Mouse (Mus musculus): ENCODE data around the gene 2310034G01Rik.

2310034G01Rik gene

GRCm38 (mm10) chr19:46374477-46375088 lies 24.5 kb upstream of the 2310034G01Rik start:
- no peak for TF ChIP-seq GATA4 (IDR thresholded peaks at IDR 0.05; ENCODE audit: insufficient replicate concordance, low read length)

DNA sequence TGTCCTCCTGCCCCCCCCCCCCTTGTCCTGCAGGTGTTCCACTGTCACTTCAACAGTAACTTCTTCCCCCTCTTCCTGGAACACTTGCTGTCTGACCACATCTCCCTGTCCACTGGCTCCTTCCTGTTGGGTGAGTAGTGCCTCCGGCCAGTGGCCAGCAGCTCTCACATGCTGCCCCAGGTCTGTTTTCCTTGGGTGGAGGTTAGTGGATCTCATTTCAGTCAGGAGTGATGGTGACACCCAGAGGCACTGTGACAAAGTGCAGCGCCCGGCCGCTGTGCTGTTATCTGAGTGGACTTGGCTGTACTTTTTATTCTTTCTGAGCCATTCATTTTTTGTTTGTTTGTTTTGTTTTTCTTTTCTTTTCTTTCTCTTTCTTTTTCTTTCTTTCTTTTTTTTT lies 19.1 kb upstream of the 2310034G01Rik start:
- no peak for TF ChIP-seq GATA4 (IDR thresholded peaks at IDR 0.05; ENCODE audit: insufficient replicate concordance, low read length)

- TF ChIP-seq GATA4 (IDR thresholded peaks at IDR 0.05; ENCODE audit: insufficient replicate concordance, low read length), result no peak
These were observed 17.9 kb upstream of the 2310034G01Rik start for GRCm38 (mm10) chr19:46367798-46368590.

DNA sequence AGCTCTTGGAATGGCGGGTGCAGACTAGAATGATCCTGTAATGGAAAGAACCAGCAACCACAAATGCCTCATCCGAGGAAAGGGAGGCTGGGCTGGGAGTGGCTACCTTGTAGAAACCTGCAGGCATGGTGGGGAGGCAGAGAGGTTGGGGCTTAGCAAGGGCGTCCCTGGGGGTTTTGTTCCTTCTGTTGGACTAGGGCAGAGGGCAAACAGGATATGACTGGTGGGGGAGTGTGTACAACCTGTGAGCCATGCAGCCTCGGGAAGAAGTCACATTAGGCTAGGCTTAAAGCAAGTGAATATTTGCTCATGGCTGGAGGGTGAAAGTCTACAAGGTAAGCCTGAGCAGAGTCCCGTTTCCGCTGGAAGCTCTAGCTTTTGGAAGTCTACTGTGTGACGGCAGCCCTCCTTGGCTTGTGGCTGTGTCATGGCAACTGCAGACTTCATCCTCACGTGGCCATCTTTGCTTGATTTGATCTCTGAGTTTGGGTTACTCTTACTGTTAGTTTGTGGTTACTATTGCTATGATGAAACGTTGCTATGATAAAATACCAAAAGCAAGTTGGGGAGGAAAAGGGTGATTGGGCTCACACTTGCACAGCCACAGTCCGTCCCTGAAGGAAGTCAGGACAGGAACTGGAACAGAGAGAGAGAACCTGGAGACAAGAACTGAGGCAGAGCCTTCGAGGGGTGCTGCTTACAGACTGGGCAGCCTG lies 13.3 kb upstream of the 2310034G01Rik start:
- no peak for TF ChIP-seq GATA4 (IDR thresholded peaks at IDR 0.05; ENCODE audit: insufficient replicate concordance, low read length)

GRCm38 (mm10) chr19:46362104-46362503 lies 12.0 kb upstream of the 2310034G01Rik start:
- no peak for TF ChIP-seq GATA4 (IDR thresholded peaks at IDR 0.05; ENCODE audit: insufficient replicate concordance, low read length)

GRCm38 (mm10) chr19:46358381-46358780 lies 8.3 kb upstream of the 2310034G01Rik start:
- no peak for TF ChIP-seq GATA4 (IDR thresholded peaks at IDR 0.05; ENCODE audit: insufficient replicate concordance, low read length)

DNA sequence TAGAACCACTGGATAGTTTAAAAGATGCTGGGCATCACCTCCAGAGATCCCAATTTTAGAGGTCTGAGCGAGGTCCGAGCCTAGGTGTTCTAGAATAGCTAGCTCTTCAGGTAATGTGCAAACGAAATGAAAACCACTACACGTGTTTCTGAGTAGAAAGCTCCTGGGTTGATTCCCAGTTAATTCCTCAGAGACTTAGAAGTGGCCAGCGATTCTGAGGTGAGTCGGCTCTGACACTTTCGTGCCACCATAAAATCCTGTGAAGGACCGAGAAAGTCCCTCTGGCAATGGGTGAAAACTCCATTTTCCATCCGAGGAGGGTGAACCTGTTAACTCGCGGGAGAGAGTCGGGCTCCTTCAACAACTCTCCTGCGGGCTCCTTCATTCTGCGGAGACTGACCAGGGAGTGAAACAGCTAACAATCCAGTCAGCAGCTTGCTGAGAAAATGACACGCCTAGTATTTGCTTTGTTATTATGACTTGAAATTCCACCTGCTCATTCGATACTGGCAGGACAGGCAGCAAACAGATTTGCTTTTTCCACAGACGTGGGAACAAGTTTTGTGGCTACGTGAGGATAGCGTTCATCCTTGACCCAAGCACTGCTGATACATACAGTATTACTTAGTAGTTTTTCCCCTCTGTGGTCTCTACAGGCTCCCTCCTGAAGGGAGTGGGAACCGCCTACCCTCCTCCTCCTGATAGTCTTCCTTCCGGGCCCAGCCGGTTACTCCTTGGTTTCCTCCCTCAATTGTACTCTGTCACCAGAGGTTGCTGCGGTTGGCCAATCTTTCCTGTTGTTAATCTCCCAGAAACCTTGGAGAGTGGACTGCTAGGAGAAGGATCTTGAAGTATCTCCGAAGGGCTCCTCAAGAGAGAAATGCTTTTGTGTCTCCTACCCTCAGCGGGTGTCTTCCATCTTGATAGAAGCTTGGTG lies 7.5 kb upstream of the 2310034G01Rik start:
- no peak for TF ChIP-seq GATA4 (IDR thresholded peaks at IDR 0.05; ENCODE audit: insufficient replicate concordance, low read length)

- TF ChIP-seq GATA4 (IDR thresholded peaks at IDR 0.05; ENCODE audit: insufficient replicate concordance, low read length), result peak; percentile 55; the same call in 1 of the 2 replicates
These were observed 6.6 kb upstream of the 2310034G01Rik start for GRCm38 (mm10) chr19:46356701-46357138.

DNA sequence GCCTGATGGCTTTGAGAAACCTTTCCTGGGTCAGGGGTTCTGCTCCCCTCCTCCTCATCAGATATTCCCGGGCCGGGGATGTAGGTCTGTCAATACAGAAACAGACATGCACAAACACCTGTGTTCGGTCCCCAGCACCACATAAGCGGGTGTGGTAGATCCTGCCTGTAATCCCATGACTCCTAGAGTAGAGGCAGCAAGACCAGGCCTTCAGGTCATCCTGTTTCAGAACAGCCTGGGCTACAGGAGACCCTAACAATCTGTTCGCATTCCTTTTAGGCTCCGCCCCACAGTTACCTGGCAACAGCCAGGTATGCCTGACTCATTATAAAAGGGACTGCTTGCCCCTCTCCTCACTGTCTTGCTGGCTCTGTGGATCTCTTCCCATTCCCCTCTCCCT lies 552 bp downstream of the 2310034G01Rik start:
- TF ChIP-seq GATA4 (IDR thresholded peaks at IDR 0.05; ENCODE audit: insufficient replicate concordance, low read length), result no peak

- no peak for TF ChIP-seq GATA4 (IDR thresholded peaks at IDR 0.05; ENCODE audit: insufficient replicate concordance, low read length)
These were observed 1.2 kb downstream of the 2310034G01Rik start for GRCm38 (mm10) chr19:46348761-46349458.

DNA sequence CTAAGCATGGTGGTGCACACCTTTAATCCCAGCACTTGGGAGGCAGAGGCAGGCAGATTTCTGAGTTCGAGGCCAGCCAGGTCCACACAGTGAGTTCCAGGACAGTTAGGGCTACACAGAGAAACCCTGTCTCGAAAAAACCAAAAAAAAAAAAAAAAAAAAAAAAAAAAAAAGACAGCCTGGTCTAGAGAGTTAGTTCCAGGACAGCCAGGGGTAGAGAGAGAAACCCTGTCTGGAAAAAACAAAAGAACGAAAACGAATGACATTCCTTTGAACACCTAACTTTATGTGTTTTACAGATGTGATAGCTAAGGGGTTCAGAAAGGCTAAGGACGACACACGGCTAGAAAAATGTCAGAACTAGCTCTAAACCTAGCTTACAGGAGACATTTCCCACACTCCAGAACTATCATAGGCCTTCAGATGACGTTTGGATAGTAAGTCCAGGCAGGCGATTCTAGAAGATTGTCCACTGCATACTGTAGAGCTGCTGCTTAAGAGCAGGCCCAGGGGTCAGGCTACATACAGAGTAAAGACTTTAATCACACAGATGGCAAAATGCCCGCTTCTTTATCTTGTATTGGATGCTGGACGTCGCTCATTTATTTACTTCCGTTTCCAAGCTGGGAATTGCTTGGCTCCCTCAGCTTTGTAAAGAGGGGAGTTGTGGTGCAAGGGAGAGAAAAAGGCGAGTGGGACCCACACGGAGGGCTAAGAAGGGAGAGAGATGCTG lies 2.0 kb downstream of the 2310034G01Rik start:
- TF ChIP-seq GATA4 (IDR thresholded peaks at IDR 0.05; ENCODE audit: insufficient replicate concordance, low read length), result no peak; the same call in 1 of the 2 replicates

GRCm38 (mm10) chr19:46347146-46347545 lies 3.0 kb downstream of the 2310034G01Rik start:
- no peak for TF ChIP-seq GATA4 (IDR thresholded peaks at IDR 0.05; ENCODE audit: insufficient replicate concordance, low read length)

GRCm38 (mm10) chr19:46344710-46345419 lies 5.2 kb downstream of the 2310034G01Rik start:
- no peak for TF ChIP-seq GATA4 (IDR thresholded peaks at IDR 0.05; ENCODE audit: insufficient replicate concordance, low read length)
